Mouse (Mus musculus): ENCODE results near the gene Efna5.

Efna5 gene

DNA sequence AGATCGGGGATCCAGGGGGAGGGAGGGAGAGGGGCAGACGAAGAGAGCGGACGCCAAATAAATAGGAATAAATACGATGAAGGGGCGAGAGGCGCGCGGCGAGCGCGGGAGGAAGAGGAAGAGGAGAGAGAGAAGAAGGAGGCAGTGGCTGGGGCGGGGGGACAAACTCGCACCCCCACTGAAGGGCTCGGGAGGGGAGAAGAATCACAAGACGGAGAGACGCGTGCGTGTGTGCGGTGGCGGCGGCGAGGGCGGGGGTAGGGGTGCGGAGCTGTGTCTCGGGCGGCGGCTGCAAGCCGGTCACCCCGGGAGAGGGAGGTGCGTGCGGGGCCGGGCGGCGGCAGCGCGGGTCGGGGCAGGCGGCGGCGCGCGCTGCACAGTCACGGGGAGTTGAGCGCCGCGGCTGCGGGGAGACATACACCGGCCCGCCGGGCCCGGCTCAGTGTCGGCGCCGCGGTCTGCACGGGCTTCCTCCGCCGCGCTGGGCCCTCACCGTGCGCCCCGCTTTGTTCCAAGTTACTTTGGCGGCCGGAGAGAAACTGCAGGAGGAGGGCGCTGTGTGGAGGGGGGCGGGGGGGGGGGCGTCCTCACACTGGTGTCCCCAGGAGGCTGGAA is at the start of gene Efna5:
TSS of gene Efna5 (minus strand) at position 142 of the 615 bp plus-strand sequence.
- DNase-seq (ENCODE audit: low spot score in 2 of 2) = peak; percentile 10 to 28

DNA sequence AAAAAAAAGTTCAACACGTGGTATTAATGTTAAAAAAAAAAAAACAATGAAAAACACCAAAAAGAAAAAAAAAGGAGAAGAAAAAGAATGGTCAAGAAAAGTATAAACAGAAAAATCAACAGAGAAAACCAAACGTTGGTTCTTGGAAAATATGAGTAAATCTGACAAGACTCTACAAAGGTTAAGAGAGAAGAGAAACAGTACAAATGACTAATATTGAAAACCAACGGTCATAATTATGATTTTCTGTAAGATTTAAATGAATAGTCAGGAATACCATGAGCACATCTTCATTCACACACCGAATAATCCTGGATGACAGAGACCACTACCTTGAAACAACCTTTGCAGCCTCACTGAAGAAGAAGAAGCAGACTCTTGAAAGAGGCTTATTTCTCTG is 34.2 kb upstream of the Efna5 start:
- no peak for DNase-seq (ENCODE audit: low spot score in 2 of 2)

DNA sequence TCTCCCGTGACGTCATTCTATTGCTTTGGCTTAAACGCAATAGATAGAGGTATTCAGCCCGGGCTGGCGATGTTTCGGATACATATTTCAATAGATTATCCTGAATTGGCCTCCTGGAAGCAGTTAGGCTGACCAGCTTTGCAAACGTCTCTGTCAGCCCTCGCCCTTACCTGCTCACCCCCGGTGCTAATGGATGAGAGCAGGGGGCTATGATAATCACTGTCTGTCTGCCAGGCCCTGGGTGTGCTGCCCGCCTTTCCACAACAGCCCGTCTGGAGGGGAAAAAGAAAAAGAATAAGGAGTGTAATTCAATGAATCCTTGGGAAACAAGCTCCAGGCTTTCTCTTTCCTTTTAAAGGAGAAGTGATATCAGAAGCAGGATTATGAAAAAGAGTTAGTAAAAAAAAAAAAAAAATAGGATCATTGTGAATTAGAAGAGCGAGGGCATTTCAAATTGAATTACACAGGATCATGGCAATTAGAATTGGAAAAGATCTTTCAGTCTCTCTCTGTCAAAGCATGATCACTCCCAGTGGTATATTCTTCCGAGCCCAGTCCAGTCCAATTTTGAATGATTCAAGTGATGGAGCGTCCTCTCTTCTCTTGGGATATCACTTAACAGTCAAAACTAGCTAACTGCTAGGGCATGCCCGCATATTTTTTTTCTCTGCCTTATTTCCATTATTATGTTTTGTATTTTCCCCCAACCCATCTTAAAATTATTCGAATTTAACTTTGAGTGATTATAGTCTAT is 24.8 kb upstream of the Efna5 start:
- DNase-seq (ENCODE audit: low spot score in 2 of 2) = no peak

DNA sequence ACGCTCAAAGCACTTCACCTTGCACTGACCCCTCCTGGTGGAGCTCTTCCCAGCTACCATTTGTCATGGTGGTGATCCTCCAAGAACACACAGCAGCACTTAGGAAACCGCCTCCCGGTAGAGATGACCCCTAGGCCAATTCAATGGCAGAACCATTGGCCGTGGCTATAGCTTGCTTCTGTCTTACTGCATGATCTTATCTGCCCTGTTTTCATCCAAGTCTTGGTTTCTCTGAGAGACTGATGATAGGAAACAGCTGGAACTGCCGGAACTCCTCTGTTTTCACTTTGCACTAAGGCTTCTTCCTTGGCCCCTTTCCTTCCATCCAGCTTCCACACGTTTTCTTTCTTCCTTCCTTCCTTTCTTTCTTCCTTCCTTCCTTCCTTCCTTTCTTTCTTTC is 17.9 kb upstream of the Efna5 start:
- no peak for DNase-seq (ENCODE audit: low spot score in 2 of 2)

DNA sequence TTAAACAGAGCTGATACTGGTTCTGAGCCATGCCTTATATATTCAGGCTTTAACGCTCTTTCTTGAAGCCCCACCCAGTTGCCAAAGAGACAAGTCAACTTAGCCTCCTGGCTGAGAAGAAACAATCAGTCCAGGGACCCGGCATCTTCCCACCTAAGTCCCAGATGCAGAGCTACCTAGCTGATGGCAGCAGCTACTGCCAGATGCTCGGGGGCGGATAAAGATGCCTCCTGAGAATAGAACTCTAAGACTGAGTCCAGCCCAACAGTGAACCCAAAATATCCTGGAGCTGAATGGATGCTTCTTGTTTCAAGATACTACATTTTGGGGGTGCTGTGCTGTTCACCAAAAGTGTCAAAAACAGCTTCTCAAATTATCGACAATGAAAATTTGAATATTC is 8.9 kb upstream of the Efna5 start:
- no peak for DNase-seq (ENCODE audit: low spot score in 2 of 2)

DNA sequence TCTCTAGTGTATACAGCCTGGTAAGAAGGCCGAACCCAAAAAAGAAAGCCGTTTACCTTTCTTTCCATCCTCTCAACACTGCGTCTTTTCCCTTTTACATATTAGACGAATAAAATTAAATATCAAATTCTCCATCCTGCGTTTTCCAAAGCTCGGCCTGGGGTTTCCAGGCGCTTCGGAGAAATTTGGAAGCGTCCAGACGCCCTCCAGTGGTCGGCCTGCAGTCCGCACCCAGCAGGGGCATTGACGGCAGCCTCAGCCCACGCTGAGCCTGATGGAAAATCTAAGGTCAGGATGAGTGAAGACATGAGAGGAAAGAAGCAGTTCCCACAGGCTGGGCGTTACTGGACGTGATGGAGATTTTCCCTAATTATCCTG is 3.0 kb upstream of the Efna5 start:
- DNase-seq (ENCODE audit: low spot score in 2 of 2) = peak; percentile 29 to 62

DNA sequence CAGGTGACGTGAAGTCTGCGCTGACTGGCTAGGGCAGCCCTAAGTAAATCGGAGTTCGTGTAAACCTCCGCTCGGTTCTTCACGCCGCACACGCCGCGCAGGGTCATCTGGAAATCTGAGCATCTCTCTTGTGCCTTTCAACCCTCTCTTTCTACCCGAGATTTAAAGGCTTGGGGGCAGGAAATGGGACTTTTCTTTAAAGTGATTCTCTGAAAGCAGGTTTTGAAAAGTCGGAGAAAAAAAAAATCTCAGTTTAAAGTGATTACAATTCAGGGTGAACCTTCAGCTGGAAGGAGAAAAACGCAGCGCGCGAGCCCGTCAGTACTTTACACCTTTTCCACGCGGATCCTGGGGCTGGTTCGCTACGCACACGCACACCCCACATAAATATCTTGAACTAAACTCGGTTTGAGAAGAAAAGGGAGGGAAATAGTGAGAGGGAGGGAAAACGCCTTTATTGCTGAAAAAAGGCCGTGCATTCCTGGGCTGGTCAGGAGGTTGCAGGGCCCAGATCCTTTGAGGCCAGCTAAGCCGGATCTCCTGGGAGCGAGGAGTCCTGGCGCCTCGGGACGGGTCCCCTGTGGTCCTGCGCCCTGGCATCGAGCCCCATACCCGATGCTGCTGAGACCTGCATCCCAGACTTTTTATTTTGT is 2.5 kb upstream of the Efna5 start:
- peak; percentile 6 to 15 for DNase-seq (ENCODE audit: low spot score in 2 of 2)

DNA sequence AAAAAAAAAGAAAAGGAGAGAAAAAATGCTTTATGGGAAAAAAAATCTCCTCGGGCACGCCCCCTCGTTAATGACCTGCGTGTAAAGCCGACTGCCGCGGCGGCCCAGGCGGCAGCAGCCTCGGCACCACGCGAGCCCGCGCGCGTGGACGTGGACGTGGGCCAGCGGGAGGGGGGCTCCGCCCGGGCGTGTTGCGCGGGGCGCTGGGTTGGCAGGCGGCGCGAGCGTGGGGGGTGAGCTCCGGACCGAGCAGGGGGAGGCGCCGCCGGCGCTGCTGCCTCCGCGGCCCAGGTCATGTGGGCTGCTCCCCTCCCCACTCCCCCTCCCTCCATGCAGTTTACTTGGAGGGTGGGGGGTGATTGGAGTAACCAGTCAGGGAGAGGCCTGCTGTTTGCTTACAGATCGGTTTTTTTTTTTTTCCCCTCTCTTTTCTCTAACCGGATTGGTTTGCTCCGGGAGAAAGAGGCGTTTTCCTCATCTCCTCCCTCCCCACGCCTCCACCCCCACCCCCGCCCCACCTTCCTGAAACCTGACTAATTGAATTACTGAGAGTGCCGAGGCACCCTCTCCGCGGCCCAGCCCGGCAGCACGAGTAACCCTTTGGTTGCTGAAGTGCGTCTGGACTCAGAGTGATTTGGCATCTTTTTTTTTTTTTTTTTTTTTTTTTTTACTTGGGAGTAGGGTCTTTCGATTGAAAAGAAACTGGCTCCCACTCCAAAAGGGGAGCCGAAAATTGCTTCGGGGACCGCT is 1.8 kb upstream of the Efna5 start:
- DNase-seq (ENCODE audit: low spot score in 2 of 2) = peak; percentile 19 to 47

DNA sequence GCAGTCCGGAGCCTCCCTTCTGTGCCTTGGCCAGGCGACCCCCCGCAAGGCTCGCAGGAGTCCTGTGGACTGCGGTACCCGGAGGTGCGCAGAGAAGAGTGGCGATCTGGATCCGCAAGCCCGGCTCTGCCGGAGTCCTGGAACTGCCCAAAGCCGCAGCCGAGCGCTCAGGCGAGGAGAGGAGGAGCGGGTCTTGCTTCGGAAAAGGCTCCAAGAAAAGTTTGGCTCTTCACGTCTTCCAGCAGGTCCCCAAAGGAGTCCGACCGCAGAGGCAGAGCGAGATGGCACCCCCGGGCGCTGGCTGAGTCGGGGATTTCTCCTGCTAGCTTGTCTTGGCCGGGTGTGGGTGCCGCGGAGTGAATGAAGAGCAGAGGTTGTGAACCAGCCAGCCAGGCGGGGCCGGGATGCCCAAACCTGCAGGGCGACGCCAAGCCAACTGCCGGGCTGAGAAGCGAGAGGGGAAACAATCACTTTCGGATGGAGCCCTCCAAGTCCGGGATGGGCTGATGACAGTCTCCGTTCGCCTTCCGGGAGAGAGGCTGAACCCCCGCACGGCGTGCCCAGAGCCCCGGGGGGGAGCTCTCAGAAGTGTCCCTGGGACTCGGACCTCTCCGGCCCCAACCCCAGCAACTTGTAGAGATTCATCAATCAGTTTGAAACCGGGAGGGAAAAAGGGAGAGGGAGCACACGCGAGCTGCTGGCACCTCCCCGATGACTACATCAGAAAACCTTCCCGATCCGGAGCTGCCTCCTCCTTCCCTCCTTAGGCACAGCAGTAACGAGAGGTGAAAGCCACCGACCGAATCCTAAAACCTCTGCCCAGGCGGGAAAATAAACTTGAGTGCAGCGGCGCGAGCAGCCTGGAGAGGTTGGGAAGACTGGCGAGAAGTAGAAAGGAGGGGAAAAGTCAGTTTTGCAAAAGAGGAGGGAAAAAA is 941 bp upstream of the Efna5 start:
- DNase-seq (ENCODE audit: low spot score in 2 of 2) = peak; percentile 18 to 53

DNA sequence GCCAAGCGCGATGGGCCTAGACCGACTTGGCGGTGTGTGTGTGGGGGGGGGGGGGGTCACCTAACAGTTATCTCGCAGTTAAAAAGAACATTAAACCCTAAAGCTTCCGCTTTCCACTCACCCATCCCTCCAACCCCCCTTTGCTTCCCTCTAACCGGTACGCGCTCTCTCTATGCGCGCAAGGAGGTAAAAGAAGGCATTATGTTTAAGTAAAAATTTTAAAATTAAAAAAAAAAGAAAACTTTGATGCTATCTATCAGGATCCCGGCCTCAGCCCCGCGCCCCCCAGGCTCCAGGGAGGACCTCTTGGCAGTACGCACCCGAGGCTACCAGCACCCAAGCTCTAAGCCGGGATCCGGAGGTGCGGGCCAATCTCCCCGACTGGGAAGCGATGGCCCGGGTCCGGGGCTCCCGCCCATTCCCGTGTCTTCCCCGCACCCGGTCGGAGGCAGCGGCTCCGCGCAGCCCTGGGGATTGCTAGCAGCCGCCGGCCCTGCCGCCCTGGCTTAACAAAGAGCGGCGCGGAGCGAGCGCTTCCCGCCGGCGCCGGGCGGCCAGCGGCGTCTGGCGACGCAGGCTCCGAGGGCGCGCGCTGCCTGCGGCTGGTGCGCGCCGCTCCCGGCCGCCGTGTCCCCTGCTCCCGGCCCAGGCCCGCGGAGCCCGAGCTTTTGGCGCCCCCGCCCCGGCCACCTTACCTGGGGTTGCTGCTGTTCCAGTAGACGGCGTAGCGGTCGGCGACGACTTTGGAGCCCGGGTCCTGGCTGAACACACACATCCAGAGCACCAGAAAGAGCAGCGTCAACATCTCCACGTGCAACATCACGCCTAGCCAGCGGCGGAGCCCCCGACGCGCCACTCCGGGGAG is 574 bp downstream of the Efna5 start:
- peak; percentile 14 to 27 for DNase-seq (ENCODE audit: low spot score in 2 of 2)

DNA sequence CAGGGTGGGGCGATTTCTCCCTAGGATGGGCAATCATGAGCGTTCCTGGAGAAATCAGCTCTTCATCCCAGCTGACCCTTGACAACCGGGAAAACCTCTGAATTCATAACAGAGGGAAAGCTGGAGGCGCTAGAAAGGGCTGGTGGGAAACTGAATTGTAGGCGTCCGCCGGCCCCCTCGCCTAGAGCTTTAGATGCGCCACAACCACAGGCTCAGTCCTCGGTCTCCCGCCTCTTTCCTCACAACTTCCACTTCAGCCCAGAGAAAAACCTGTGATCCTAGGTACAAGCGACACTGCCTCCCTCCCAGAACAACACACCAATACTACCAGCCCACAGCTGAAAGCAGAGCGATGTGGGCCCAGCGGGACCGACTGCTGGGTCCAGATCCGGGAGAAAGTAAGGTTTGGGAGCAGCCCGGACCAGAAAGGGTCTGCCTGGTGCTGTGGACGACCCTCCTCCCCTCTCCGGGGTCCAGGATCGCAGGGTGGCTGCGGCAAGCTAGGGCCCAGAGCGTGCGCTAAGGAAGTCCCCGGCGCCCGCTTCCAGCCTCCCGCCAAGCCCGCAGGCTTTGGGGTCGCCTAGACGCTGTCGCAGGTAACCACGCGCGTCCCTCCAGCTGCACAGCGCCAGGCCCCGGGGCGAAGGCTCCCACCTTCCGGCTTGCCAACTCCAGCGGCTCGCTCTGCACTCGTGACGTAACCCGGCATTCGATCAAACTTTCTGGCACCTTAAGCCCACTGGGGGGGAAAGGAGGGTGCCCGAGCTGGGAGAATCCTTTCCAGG is 1.4 kb downstream of the Efna5 start:
- peak; percentile 9 to 32 for DNase-seq (ENCODE audit: low spot score in 2 of 2)

DNA sequence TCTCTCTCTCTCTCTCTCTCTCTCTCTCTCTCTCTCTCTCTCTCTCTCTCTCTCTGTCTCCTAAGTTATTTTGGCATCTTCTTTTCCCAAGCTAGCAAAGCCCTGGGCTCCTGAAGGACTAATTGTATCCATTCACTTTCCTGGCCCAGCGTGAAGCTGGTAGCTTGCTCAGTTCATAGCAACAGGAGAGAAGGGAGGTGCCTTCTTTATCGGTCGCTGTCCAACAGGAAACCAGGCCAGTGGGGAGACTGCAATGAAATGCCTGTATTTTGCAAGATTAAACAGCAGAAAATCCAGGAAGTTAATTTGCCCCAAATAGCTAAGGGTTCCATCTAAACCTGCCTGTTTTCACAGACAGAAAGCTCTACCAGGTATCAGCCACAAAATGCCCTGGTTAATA is 5.4 kb downstream of the Efna5 start:
- no peak for DNase-seq (ENCODE audit: low spot score in 2 of 2)

DNA sequence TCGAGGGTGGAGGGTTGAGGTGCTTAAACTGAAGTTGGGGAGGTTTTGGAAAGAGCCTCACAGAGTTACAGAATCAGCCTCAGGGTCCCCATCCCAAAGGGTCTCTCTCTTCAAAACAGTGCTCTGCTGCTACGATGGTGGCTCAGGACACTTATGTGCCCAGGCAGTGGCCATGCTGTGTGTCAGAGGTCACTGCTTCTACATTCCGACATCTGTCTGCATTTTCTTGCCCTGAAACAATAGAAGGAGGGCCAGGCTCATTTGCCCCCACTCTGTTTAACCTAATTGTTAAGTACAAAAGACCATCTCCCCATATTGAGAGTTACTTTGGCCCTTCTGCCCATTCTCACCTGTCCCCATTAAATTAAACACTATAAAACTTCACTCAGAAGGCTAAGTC is 9.2 kb downstream of the Efna5 start:
- no peak for DNase-seq (ENCODE audit: low spot score in 2 of 2)

DNA sequence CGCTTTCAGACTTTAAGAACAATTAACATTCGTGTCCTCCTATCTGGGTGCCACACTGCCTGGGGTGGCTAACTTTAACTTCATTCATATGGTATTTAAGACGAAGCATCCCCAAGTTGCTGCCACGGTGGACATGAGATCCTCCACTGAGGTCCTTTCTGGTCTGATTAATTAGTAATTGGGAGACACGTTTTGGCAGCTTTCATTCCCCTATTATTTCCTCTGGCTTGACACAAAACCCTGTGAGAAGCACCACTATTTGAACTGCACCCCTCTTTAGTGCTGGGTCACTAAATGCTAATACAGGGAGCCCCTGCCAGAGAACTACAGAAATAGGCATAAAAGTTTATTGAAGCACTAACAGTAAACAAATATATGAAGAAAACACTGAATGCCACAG is 9.9 kb downstream of the Efna5 start:
- DNase-seq (ENCODE audit: low spot score in 2 of 2) = no peak

DNA sequence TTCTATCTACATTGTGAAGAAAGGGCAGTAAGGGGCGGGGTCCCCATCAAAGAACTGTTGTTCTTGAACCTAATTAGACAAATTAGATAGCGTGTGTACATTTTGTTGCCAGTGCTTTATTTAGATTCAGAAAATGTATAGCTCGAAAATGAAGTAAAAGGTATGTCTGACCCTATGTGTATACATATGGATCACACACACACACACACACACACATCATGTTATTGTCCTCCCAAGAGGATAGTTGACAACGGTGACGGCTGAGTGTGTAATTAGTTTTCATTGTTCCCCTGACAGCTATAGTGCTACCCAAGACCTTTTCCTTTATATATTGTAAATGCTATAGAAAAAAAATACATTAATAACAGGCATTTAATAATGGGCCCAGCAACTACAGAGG is 10.7 kb downstream of the Efna5 start:
- no peak for DNase-seq (ENCODE audit: low spot score in 2 of 2)

DNA sequence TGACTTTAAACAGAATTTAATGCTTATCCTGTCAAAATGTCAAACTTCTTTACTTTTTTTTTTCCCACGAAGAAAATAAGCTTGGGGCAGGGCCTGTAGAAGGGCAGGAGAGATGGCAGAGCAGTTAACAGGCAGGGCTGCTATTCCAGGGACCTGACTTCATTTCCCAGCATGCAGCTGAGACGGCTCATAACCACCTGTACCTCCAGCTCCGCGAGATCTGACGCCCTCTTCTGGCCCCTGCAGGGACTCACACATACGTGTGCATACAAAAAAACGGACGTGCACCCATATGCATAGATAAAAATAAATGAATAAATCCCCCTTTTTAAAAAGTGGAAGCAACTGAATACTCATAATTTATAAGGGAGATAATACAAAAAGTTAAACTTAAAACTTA is 16.2 kb downstream of the Efna5 start:
- DNase-seq (ENCODE audit: low spot score in 2 of 2) = no peak

DNA sequence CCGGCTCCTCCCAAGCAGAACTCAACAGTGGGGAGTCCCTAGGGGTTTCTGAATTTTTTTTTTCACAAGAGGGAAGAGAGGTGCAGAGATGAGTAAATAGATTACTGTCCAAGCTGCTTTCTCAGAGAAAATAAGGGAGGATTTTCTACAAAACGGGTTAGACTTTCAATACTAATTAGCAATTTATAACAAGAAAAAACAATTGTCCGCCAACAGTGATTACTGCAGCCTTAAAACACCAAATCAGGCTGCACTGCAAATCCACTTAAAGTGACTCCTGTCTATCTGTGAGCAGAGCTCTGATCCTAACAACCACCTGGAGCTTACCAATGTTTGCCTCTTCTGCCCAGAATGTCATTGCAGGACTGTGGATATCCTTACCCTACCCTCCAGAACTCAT is 18.1 kb downstream of the Efna5 start:
- no peak for DNase-seq (ENCODE audit: low spot score in 2 of 2)

DNA sequence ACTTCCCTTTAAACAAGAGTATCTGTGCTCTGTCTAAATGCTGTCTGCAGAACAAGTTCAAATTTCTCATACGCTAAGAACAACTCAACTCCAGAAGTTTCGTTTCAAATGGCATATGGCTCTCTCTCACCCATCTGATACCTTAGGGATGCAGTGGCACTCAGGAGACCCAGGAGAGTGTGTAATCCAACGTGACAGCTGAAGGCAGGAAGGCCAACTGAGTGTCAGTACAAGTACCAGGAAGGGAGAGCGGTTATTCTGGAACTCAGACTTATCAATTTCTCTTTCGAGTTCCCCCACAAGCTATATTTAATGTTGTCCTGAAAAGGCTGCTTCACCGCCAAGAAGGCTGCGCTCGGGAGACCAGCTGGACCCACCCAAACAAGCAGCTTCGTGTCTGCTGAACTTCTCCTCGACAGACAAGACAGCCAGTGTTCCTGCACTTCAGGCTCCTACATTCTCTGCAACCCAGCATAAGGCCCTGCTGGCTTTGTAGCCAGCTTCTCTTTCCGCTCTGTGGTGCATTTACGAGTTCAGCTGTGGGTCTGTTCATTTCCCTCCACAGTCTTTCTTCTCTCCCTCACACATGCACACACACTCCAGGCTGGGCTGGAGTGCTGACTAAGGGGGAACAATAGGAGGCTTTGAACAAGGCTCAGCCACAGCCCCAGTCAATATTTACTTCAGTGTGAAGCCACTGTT is 18.7 kb downstream of the Efna5 start:
- DNase-seq (ENCODE audit: low spot score in 2 of 2) = peak in 1 of 2 experiments; percentile 20

DNA sequence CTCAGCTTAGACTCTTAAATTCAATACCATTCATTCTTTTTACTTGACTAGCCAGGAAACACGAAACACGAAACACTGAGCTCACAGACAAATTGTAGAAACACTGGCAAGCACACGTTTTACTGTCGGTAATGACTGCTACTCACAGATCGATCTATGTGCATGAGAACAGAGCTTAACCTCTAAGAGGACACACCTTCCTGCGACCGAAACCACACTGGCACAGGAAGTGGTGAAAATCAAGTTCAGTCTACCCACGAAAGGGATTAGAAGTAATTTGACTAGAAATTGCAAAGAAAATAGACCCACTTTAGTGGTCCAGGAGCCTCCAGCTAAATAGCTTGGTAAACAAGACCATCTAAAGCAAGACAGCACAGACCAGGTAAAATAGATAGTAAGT is 23.8 kb downstream of the Efna5 start:
- DNase-seq (ENCODE audit: low spot score in 2 of 2) = peak in 1 of 2 experiments; percentile 34
